Mouse (Mus musculus) stomach, embryonic 14.5 days (tissue): ENCODE measurements around the gene Olfr1373. TPM values are rescaled to one million over a fixed set of nuclear protein-coding genes. Genes with fewer than 3 reads are reported as not detected.
A peak's percentile ranks its signal among the peaks of the same experiment; 100 is the strongest.
"Not testable (repeated sequence)": the region's sequence is repeated elsewhere in the genome, so short reads cannot be mapped to it uniquely, and the experiment has no call there.

Experiments
- ATAC-seq: fragments of 200-750 bp; cut with Nextera tagmentation; 2 replicates; pipeline ENCODE4 v1.8.0; 2017; ENCODE audit warnings: low read depth, moderate TSS enrichment; ENCODE audit not compliant: insufficient number of reproducible peaks, insufficient read depth, low FRiP score
- H3K27ac ChIP-seq: fragments of 300-500 bp; sonication (generic); 2 replicates; pipeline ENCODE4 v1.5.1; 2014; ENCODE audit warnings: mild to moderate bottlenecking, low read length, moderate library complexity, mixed read lengths
- H3K27me3 ChIP-seq: fragments of 300-500 bp; sonication (generic); 2 replicates; pipeline ENCODE4 v1.6.1; 2014; ENCODE audit warnings: low read length, control low read depth, mixed read lengths; ENCODE audit not compliant: control insufficient read depth, insufficient read depth
- H3K36me3 ChIP-seq: fragments of 300-500 bp; sonication (generic); 2 replicates; pipeline ENCODE4 v1.6.1; 2014; ENCODE audit warnings: mild to moderate bottlenecking, control low read depth, low read length, moderate library complexity, mixed read lengths; ENCODE audit not compliant: control insufficient read depth, insufficient read depth
- H3K4me1 ChIP-seq: fragments of 300-500 bp; sonication (generic); 2 replicates; pipeline ENCODE4 v1.6.1; 2014; ENCODE audit warnings: low read length, control low read depth, mixed read lengths; ENCODE audit not compliant: control insufficient read depth, insufficient read depth
- H3K4me2 ChIP-seq: fragments of 300-500 bp; sonication (generic); replicated peaks from 2 replicates; pipeline ENCODE4 v1.6.1; 2014; ENCODE audit warnings: low read depth, low read length, control low read depth
- H3K4me3 ChIP-seq: fragments of 300-500 bp; sonication (generic); 2 replicates; pipeline ENCODE4 v1.5.1; 2014; ENCODE audit warnings: low read depth, low read length, control low read depth
- H3K9ac ChIP-seq: fragments of 300-500 bp; sonication (generic); replicated peaks from 2 replicates; pipeline ENCODE4 v1.6.1; 2014; ENCODE audit warnings: low read depth, mild to moderate bottlenecking, control low read depth, low read length, moderate library complexity, mixed read lengths
- H3K9me3 ChIP-seq: fragments of 300-500 bp; sonication (generic); 2 replicates; pipeline ENCODE4 v1.6.1; 2016; ENCODE audit warnings: low read depth, low read length, control low read depth; ENCODE audit not compliant: control insufficient read depth
- WGBS: fragments of 180-500 bp; shearing (Covaris S2); extraction: QIAGEN DNeasy Blood & Tissue Kit; methylation state at CpG from one replicate; pipeline ENCODE4 v1.1.7; 2014; 5-methylcytosine and 5-hydroxymethylcytosine counted together
- polyA plus RNA-seq: library from polyadenylated mRNA; unstranded; fragments of >200 nt; fragmentation: Nextera tagmentation; extraction: Ambion mirVana; gene quantifications from 2 replicates; pipeline ENCODE4 v1.2.1, GENCODE M21; 2014

Olfr1373 gene
- not detected in 2 replicates for polyA plus RNA-seq

DNA sequence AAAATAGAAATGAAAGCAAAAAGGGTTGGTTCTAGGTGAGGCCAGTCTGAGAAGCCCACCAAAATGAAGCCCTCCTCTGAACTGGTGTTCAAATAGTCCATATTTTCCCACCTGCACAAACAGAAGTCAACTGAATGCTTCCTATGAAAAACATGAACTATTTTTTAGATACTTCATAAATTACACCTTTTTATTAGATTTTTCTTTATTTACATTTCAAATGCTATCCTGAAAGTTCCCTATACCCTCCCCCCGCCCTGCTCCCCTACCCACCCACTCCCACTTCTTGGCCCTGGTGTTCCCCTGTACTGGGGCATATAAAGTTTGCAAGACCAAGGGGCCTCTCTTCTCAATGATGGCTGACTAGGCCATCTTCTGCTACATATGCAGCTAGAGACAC is at the start of gene Olfr1373:
Olfr1373 (minus strand) TSS at position 101 of the 400 bp plus-strand sequence.
- H3K4me2 ChIP-seq, H3K27ac ChIP-seq, H3K9ac ChIP-seq, H3K36me3 ChIP-seq, ATAC-seq, H3K4me3 ChIP-seq, H3K9me3 ChIP-seq, H3K27me3 ChIP-seq, H3K4me1 ChIP-seq: not testable (repeated sequence)
- WGBS = 88% methylated on average over 1 of the region's 1 CpGs

DNA sequence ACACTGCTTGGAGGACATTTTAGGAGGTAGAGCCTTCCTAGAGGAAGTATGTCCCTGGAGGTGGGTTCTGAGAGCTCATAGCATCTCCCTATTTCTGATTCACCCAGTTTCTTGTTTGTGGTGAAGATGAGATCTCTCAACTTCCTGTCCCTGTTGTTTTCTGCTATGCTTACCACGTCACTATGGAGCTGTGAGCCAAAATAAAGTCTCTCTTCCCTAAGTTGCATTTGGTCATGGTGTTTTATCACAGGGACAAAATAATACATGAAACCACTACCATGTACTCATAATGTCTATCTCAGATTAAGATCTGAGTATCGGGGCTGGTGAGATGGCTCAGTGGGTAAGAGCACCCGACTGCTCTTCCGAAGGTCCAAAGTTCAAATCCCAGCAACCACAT is 35.3 kb upstream of the Olfr1373 start:
- not testable (repeated sequence) for H3K4me2 ChIP-seq, H3K4me3 ChIP-seq, H3K4me1 ChIP-seq, H3K9me3 ChIP-seq, H3K36me3 ChIP-seq, H3K27me3 ChIP-seq, H3K27ac ChIP-seq, ATAC-seq, H3K9ac ChIP-seq
- WGBS = 90% methylated on average over 4 of the region's 4 CpGs

DNA sequence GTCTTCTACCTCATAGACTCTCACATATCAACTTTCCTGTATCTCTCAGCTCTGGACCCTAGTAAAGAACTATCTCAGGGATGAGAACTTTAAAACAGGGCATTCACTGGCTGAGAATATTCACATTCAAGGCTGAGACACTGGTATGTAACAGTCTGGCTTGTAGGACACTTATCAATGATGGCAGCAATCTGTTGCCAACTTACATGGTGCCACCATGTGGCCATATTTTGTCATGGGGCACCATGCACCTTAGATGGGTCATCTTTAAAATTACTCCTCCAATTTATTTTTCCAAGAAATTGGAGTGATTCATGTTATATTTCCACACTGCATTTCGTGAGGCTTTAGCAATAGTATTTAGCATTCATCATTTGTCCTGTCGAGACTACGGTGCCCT is 34.6 kb upstream of the Olfr1373 start:
- not testable (repeated sequence) for H3K27ac ChIP-seq, H3K9me3 ChIP-seq, H3K4me2 ChIP-seq, H3K4me3 ChIP-seq, ATAC-seq, H3K27me3 ChIP-seq, H3K36me3 ChIP-seq, H3K4me1 ChIP-seq, H3K9ac ChIP-seq
- 40% methylated on average over 1 of the region's 3 CpGs for WGBS

DNA sequence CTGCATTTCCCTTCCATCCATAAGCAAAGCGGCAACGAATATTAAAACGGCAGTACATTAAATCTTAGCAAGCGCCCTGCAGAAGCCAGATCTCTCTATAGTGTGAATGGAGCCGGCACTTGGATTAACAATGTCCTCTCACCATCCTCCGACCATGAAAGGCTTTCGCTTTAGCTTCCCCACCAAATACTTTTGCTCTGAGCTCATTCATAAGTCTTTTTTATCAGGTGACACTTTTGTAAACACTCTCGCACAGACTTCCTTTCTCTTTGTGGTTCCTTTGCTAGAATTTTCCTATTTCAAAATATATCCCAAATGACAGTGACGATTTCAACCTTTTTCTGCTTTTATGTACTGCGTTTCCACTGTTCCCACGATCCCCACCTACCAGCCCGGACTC is 23.1 kb upstream of the Olfr1373 start:
- Histone ChIP-seq H3K36me3 (no peaks in the 10 kb centered on the region), H3K27me3 (no peaks in the 10 kb centered on the region), H3K4me2 (peak overlapping the region; percentile 71), H3K9me3 (no peaks in the 10 kb centered on the region), H3K4me1 (peaks cover 4% of the 10 kb centered on the region; the same call in 1 of the 2 replicates), H3K9ac (no peak overlapping the region), H3K4me3 (peak overlapping the region; percentile 43), H3K27ac (no peak overlapping the region)
- WGBS = 8% methylated on average over 12 of the region's 12 CpGs
- ATAC-seq = no peak

DNA sequence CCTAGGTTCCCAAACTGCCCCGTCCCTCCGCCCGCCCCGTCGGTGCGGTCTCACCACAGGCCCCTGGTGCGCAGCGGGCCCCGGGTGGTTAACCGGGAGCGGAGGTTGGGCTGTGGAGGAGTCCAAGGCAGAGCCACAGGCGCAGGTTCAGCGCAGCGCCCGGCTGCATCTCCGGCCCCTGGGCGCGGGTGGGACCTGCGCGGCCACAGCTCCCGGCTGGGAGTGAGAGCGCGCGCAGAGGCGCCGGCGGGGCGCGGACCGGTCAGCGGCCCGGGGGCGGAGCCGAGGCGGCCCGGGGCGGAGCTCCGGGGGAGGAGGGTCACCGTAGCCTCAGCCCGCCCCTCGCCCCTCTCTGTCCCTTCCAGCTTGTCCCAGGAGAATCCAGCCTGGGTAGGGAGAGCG is 22.6 kb upstream of the Olfr1373 start:
- H3K9me3 ChIP-seq, H3K4me1 ChIP-seq, H3K27me3 ChIP-seq, H3K9ac ChIP-seq, H3K27ac ChIP-seq, H3K36me3 ChIP-seq: not testable (repeated sequence)
- ATAC-seq = peak; percentile 83
- 1% methylated on average over 21 of the region's 42 CpGs for WGBS
- Histone ChIP-seq H3K4me3 (peak overlapping the region; percentile 43), H3K4me2 (peak overlapping the region; percentile 71)

DNA sequence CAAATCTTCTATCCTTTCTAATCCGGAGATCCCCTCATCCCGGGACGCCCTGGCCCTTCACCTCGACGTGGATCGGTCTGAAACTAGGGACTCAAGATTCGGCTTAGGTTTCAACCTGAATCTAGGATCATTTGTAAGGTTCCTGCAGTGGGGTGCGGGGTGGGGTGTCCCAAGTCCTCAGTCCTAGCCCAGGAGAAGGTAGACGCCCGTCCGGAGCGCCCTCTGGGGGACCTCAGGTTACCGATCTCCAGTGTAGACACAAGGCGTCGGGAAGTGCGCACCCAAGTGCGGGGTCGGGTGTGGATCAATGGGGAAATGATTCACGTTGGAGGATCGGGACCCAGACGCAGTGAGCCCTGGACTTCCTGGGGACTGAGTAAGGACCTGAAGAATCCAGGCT is 21.8 kb upstream of the Olfr1373 start:
- peak overlapping the region; percentile 43; the same call in 1 of the 2 replicates for H3K4me3 ChIP-seq
- H3K4me1 ChIP-seq = peaks cover 4% of the 10 kb centered on the region; the same call in 1 of the 2 replicates
- no peak overlapping the region for H3K9ac ChIP-seq
- H3K27ac ChIP-seq = no peak overlapping the region
- no peaks in the 10 kb centered on the region for H3K27me3 ChIP-seq
- no peaks in the 10 kb centered on the region for H3K9me3 ChIP-seq
- WGBS = under 1% methylated on average over 21 of the region's 21 CpGs
- no peak for ATAC-seq
- peak overlapping the region; percentile 71 for H3K4me2 ChIP-seq
- no peaks in the 10 kb centered on the region for H3K36me3 ChIP-seq

DNA sequence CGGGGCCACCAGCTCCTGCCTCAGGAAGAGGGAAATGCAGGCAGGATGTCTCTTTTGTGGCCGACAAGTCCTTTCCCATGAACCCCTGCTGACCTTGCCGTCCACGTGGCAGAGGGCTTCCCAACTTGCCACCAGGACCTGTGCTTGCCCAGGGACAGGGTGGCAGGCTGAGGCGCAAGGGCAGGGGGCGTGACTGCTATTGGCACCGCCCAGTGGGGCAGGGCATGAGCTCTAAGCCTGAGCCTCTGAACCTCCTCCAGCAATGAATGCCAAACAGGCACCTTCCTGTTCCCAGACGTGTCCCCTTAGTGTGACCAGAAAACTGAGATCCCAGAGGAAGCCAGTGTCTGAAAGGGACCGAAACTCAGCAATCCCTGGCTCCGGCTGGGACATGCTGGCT is 18.6 kb upstream of the Olfr1373 start:
- H3K4me3 ChIP-seq = no peak overlapping the region
- no peaks in the 10 kb centered on the region for H3K9me3 ChIP-seq
- H3K4me1 ChIP-seq = peaks cover 4% of the 10 kb centered on the region; the same call in 1 of the 2 replicates
- WGBS = 27% methylated on average over 10 of the region's 10 CpGs
- H3K4me2 ChIP-seq = no peak overlapping the region
- H3K9ac ChIP-seq = no peak overlapping the region
- no peak for ATAC-seq
- no peak overlapping the region for H3K27ac ChIP-seq
- H3K27me3 ChIP-seq = no peaks in the 10 kb centered on the region
- no peaks in the 10 kb centered on the region for H3K36me3 ChIP-seq

DNA sequence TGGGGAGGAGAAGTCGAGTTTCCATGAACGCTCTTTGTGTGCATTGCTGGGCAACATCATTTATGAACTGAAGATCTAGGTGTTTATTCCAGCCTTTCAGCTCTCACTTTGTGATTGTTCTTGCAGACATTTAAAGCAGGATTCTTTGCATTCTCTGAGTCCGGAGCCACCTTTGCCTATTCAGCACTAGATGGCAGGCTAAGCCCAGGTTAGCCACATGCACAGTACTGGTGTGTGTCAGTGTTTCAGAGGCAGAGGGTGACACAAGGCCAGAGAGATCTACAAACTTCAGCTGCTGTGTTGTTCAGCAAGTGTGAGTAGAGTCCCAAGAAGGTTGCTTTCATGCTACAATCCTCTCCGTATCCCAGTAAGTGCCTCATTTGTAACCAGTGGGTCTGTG is 1.7 kb downstream of the Olfr1373 start:
- WGBS = 22% methylated on average over 4 of the region's 4 CpGs
- H3K36me3 ChIP-seq, H3K9ac ChIP-seq, H3K4me2 ChIP-seq, H3K4me3 ChIP-seq, H3K27ac ChIP-seq, H3K27me3 ChIP-seq, ATAC-seq, H3K4me1 ChIP-seq, H3K9me3 ChIP-seq: not testable (repeated sequence)

DNA sequence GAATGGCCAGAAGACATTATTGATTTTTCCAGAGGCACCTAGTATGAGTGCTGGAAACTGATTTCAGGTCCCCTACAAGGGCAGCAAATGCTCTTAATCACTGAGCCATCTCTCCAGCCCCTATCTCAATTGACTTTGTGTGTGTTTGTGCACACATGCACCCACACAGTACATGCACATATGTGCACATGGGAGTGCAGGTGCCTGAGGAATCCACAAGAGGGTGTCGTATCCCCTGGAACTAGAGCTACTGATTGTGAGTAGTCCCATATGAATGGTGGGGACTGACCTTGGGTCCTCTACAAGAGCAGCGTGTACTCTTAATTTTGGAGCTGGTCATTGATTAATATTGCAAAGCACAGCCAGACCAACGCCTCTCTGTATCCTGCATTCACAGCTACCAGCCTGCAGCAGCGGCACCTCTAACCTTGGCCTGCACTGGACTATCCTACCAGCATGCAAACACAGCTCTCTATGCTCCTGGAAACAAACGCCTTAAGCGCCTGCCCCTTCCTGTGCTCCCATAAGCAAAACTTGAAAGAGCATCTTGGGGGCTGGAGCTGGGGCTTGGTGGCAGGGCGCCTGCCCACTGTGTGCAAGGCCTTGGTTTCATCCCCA is 14.8 kb downstream of the Olfr1373 start:
- no peaks in the 10 kb centered on the region for H3K4me1 ChIP-seq
- H3K9me3 ChIP-seq = peaks cover 2% of the 10 kb centered on the region; the same call in 1 of the 2 replicates
- H3K4me2 ChIP-seq = no peak overlapping the region
- no peak overlapping the region for H3K27ac ChIP-seq
- no peaks in the 10 kb centered on the region for H3K27me3 ChIP-seq
- no peak for ATAC-seq
- 77% methylated on average over 7 of the region's 7 CpGs for WGBS
- no peak overlapping the region for H3K9ac ChIP-seq
- H3K4me3 ChIP-seq = no peak overlapping the region
- H3K36me3 ChIP-seq = no peaks in the 10 kb centered on the region
